Mouse (Mus musculus) adrenal gland, adult 8-10 months (tissue): ENCODE results near the gene Sall4. TPM values are rescaled to one million over a fixed set of nuclear protein-coding genes. Genes with fewer than 3 reads are reported as not detected.

Experiments
- total RNA-seq, 4 experiments: library from RNA; stranded (reverse); gene quantifications; 2 replicates each; pipeline ENCODE4 v1.2.4; 2022

Sall4 gene
- total RNA-seq, 4 experiments from 2014 or later, result 0.44 TPM; not detected in 3

Other genes starting within 250 kb of the Sall4 start
- gene Nfatc2, start 166.3 kb downstream of the Sall4 start, total RNA-seq, result 10 to 100 TPM in 1 of 4 experiments, 1 to 10 TPM in 3; 3.4 to 11.0 (median 6.3) TPM
- 100 to 1,000 TPM in 2 of 4 experiments, 10 to 100 TPM in 2; 82.4 to 126 (median 105) TPM for gene Atp9a, start 25.5 kb downstream of the Sall4 start, total RNA-seq
- gene Zfp64, start 187.6 kb upstream of the Sall4 start, total RNA-seq, result 10 to 100 TPM; 15.5 to 23.2 (median 19.7) TPM